Mouse (Mus musculus) megakaryocyte, embryonic 14.5 days (primary cell): ENCODE data around the gene Bsg. TPM values are rescaled to one million over a fixed set of nuclear protein-coding genes. Genes with fewer than 3 reads are reported as not detected.
A peak's percentile ranks its signal among the peaks of the same experiment; 100 is the strongest.
"Not testable (repeated sequence)": the region's sequence is repeated elsewhere in the genome, so short reads cannot be mapped to it uniquely, and the experiment has no call there.

Experiments
- H3K27me3 ChIP-seq: replicated peaks from 2 replicates; pipeline ENCODE3; 2012; ENCODE audit warnings: inconsistent platforms
- H3K36me3 ChIP-seq: replicated peaks from 2 replicates; pipeline ENCODE3; 2012; ENCODE audit warnings: low read length, inconsistent platforms, mixed read lengths
- H3K4me1 ChIP-seq: 2 replicates; pipeline ENCODE4 v1.6.1; 2012; ENCODE audit warnings: inconsistent platforms
- H3K4me3 ChIP-seq: replicated peaks from 2 replicates; pipeline ENCODE3; 2012; ENCODE audit warnings: moderate library complexity, mild to moderate bottlenecking, inconsistent platforms
- H3K9me3 ChIP-seq: 2 replicates; pipeline ENCODE4 v1.6.1; 2012; ENCODE audit warnings: inconsistent platforms
- FLI1 ChIP-seq: IDR thresholded peaks from 2 replicates; pipeline ENCODE4 v1.6.1; 2012; ENCODE audit warnings: low read length, inconsistent platforms, mixed read lengths
- GATA1 ChIP-seq: IDR thresholded peaks from 3 replicates; pipeline ENCODE4 v1.6.1; 2012; ENCODE audit warnings: mixed read lengths, low read length, inconsistent platforms, borderline replicate concordance
- polyA plus RNA-seq: library from polyadenylated mRNA; stranded (reverse); fragments of >175 nt; gene quantifications from 2 replicates; pipeline ENCODE4 v1.2.3, GENCODE M21; 2012; ENCODE audit warnings: low replicate concordance; ENCODE audit not compliant: insufficient read depth

The Bsg gene
- polyA plus RNA-seq, 1 experiment: 3,272 TPM

DNA sequence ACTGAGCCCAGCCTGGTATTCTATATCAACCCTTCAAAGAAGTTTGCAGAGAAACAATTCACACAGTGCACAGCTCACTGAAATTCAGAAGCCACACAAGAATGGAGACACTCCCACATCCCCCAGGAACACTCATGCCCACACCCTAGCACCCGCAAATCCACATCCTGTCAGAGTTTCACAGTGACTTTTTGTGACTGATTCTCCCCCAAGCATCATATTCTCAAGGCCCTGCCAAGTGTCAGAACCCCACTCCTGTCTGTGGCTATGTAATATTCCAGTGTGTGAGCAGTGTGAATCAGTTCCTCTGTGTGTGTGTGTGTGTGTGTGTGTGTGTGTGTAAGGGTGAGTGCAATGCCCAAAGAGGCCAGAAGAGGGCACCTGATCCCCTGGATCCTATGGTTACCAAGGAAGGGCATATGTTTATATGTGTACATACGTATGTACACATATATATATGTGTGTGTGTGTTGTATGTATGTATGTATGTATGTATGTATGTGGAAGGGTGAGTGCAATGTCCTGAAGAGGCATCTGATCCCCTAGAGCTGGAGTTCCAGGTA lies 12.2 kb upstream of the Bsg start:
- peaks cover 37% of the 10 kb centered on the region for H3K36me3 ChIP-seq
- no peak overlapping the region for H3K4me3 ChIP-seq
- H3K9me3 ChIP-seq: peaks cover 10% of the 10 kb centered on the region
- H3K27me3 ChIP-seq: peaks cover 6% of the 10 kb centered on the region
- TF ChIP-seq GATA1: no peak
- TF ChIP-seq FLI1: no peak
- peaks cover 45% of the 10 kb centered on the region for H3K4me1 ChIP-seq

DNA sequence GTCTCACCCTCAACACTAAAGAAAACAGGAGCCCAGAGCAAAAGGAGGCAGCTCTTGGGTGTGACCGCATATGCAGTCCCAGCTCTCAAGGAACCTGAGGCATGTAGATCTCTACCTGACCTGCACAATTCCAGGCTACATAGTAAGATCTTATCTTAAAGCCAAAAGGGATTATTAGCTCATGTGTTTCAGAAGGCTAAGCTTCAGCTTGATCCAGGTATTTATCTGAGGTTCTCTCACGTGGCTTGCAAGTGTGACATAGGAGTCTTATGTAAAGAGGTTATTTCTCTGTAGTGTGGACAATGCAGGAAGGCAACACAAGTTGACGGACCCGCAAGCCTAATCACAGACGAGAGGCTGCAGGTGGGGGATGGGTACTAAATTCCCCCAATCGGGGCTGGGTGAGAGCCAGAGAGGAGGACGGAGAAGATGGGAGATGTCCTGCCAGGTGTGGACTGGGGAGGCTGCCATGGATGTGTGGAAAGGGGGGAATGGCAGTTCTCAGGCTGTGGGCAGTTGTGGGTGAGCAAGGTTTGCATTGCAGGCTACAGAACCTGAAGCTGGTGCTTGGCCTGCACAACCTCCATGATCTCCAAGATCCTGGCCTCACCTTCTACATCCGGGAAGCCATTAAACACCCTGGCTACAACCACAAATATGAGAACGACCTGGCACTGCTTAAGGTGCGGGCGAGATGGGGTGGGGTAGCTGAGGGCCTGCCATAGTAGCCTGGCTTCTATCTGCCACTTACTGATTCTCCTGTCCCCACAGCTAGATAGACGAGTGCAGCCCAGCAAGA lies 10.5 kb upstream of the Bsg start:
- Histone ChIP-seq H3K9me3 (peaks cover 10% of the 10 kb centered on the region), H3K36me3 (peaks cover 20% of the 10 kb centered on the region), H3K27me3 (peaks cover 11% of the 10 kb centered on the region), H3K4me3 (no peak overlapping the region), H3K4me1 (peaks cover 36% of the 10 kb centered on the region)
- TF ChIP-seq GATA1: no peak
- TF ChIP-seq FLI1: no peak

GRCm38 (mm10) chr10:79694379-79694655 lies 10.0 kb upstream of the Bsg start:
- Histone ChIP-seq H3K27me3 (peaks cover 11% of the 10 kb centered on the region), H3K9me3 (peaks cover 10% of the 10 kb centered on the region), H3K36me3 (peaks cover 14% of the 10 kb centered on the region), H3K4me3 (no peak overlapping the region), H3K4me1 (peaks cover 30% of the 10 kb centered on the region)
- TF ChIP-seq FLI1: no peak
- no peak for TF ChIP-seq GATA1

GRCm38 (mm10) chr10:79695231-79696128 lies 8.8 kb upstream of the Bsg start:
- Histone ChIP-seq H3K9me3 (peaks cover 10% of the 10 kb centered on the region), H3K4me3 (peak overlapping the region; percentile 29), H3K4me1 (peaks cover 26% of the 10 kb centered on the region), H3K27me3 (peaks cover 11% of the 10 kb centered on the region), H3K36me3 (peaks cover 7% of the 10 kb centered on the region)
- no peak for TF ChIP-seq FLI1
- TF ChIP-seq GATA1: no peak

- Histone ChIP-seq H3K9me3 (peaks cover 10% of the 10 kb centered on the region), H3K4me1 (peaks cover 33% of the 10 kb centered on the region), H3K4me3 (no peak overlapping the region), H3K27me3 (peaks cover 11% of the 10 kb centered on the region), H3K36me3 (peaks cover 5% of the 10 kb centered on the region)
- TF ChIP-seq GATA1 (no peak), FLI1 (no peak)
Measured at GRCm38 (mm10) chr10:79696129-79696651, 8.1 kb upstream of the Bsg start.

- H3K4me1 ChIP-seq: peaks cover 34% of the 10 kb centered on the region
- H3K9me3 ChIP-seq: no peaks in the 10 kb centered on the region
- H3K27me3 ChIP-seq: peaks cover 11% of the 10 kb centered on the region
- H3K36me3 ChIP-seq: no peaks in the 10 kb centered on the region
- no peak overlapping the region for H3K4me3 ChIP-seq
- TF ChIP-seq GATA1 (no peak), FLI1 (no peak)
Measured at GRCm38 (mm10) chr10:79697916-79698315, 6.4 kb upstream of the Bsg start.

- Histone ChIP-seq H3K9me3 (no peaks in the 10 kb centered on the region), H3K27me3 (peaks cover 11% of the 10 kb centered on the region), H3K4me1 (peaks cover 35% of the 10 kb centered on the region), H3K4me3 (no peak overlapping the region), H3K36me3 (no peaks in the 10 kb centered on the region)
- no peak for TF ChIP-seq FLI1
- TF ChIP-seq GATA1: no peak
Measured at GRCm38 (mm10) chr10:79698459-79698858, 5.8 kb upstream of the Bsg start.

GRCm38 (mm10) chr10:79700676-79701075 lies 3.6 kb upstream of the Bsg start:
- Histone ChIP-seq H3K9me3 (no peaks in the 10 kb centered on the region), H3K36me3 (no peaks in the 10 kb centered on the region), H3K4me3 (no peak overlapping the region), H3K4me1 (peaks cover 37% of the 10 kb centered on the region), H3K27me3 (peaks cover 11% of the 10 kb centered on the region)
- no peak for TF ChIP-seq FLI1
- TF ChIP-seq GATA1: no peak

DNA sequence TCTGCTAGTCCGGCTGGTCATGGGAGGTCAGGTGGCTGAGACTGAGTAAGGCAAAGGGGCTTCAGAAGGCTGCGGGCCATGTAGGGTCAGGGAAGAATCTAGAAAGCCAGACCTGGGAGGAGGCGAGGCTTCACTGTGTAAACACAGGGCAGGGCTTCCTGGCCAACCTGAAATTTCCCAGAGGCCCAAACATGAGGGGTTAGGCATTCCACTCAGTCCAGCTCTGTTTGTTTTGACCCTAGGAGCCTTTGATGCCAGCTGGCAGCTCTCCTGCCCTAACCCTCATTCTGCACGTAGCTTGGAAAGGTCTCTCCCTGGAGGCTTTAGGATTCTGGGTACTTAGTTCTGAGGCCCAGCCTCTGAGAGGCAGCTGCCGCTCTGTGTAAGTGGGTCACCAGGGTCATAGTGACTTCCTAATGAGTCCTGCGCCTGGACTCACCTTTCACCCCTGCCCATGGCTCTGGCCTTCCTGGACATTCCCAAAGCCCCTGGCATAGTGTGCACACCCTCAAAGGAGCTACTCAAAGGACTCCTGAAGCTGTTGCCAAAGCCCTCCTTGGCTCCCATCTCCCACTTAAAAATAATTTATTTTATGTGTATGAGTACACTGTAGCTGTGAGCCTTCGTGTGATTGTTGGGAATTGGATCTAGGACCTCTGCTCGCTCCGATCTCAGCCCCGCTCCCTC lies 2.7 kb upstream of the Bsg start:
- Histone ChIP-seq H3K27me3 (peaks cover 6% of the 10 kb centered on the region), H3K9me3 (no peaks in the 10 kb centered on the region), H3K4me3 (no peak overlapping the region), H3K4me1 (peaks cover 39% of the 10 kb centered on the region), H3K36me3 (peaks cover 7% of the 10 kb centered on the region)
- TF ChIP-seq GATA1 (no peak), FLI1 (no peak)

DNA sequence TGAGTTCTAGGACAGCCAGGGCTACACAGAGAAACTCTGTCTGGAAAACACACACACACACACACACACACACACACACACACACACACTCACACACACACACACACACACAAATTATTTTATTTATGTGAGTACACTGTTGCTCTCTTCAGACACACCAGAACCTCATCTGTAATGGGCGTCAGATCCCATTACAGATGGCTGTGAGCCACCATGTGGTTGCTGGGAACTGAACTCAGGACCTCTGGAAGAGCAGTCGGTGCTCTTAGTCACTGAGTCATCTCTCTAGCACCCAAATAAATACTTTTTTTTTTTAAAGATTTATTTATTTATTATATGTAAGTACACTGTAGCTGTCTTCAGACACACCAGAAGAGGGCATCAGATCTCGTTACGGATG lies 1.3 kb upstream of the Bsg start:
- not testable (repeated sequence) for H3K9me3 ChIP-seq, H3K27me3 ChIP-seq, H3K4me3 ChIP-seq
- peaks cover 21% of the 10 kb centered on the region for H3K36me3 ChIP-seq
- H3K4me1 ChIP-seq: peaks cover 51% of the 10 kb centered on the region
